Mouse (Mus musculus) heart, postnatal 0 days (tissue): ENCODE results near the gene Snx9. TPM values are rescaled to one million over a fixed set of nuclear protein-coding genes. Genes with fewer than 3 reads are reported as not detected.

Source experiments
- ATAC-seq: fragments of 200-750 bp; cut with Nextera tagmentation; 2 replicates; pipeline ENCODE4 v1.8.0; 2017; ENCODE audit warnings: low read depth, moderate number of reproducible peaks, moderate library complexity; ENCODE audit not compliant: insufficient read depth
- DNase-seq: peaks from one replicate; pipeline ENCODE4 v3.0.0-alpha.2; 2016; ENCODE audit warnings: low spot score
- H3K27ac ChIP-seq: fragments of 300-500 bp; sonication (generic); 2 replicates; pipeline ENCODE4 v1.5.1; 2014; ENCODE audit warnings: low read depth, mild to moderate bottlenecking
- H3K27me3 ChIP-seq: fragments of 300-500 bp; sonication (generic); 2 replicates; pipeline ENCODE4 v1.6.1; 2014; ENCODE audit warnings: low read length, mixed read lengths; ENCODE audit not compliant: control insufficient read depth, insufficient read depth
- H3K36me3 ChIP-seq: fragments of 300-500 bp; sonication (generic); replicated peaks from 2 replicates; pipeline ENCODE4 v1.6.1; 2014; ENCODE audit warnings: low read length, mixed read lengths; ENCODE audit not compliant: control insufficient read depth, insufficient read depth
- H3K4me1 ChIP-seq: fragments of 300-500 bp; sonication (generic); 2 replicates; pipeline ENCODE4 v1.6.1; 2014; ENCODE audit warnings: antibody characterized with exemption; ENCODE audit not compliant: control insufficient read depth, insufficient read depth
- H3K4me2 ChIP-seq: fragments of 300-500 bp; sonication (generic); 2 replicates; pipeline ENCODE4 v1.6.1; 2014; ENCODE audit warnings: low read depth, mild to moderate bottlenecking, low read length, moderate library complexity
- H3K4me3 ChIP-seq: fragments of 300-500 bp; sonication (generic); 2 replicates; pipeline ENCODE4 v1.5.1; 2014; ENCODE audit warnings: low read depth, low read length
- H3K9ac ChIP-seq: fragments of 300-500 bp; sonication (generic); replicated peaks from 2 replicates; pipeline ENCODE4 v1.6.1; 2014; ENCODE audit warnings: low read depth, low read length, mixed read lengths
- H3K9me3 ChIP-seq: fragments of 300-500 bp; sonication (generic); replicated peaks from 2 replicates; pipeline ENCODE4 v1.6.1; 2016; ENCODE audit warnings: low read length; ENCODE audit not compliant: control insufficient read depth
- CTCF ChIP-seq: IDR thresholded peaks from 2 replicates; pipeline ENCODE4 v1.5.1; 2016; ENCODE audit warnings: antibody characterized with exemption, control low read depth, low read depth
- EP300 ChIP-seq: IDR thresholded peaks from 2 replicates; pipeline ENCODE4 v1.6.1; 2016; ENCODE audit warnings: antibody characterized with exemption, low read depth
- WGBS: fragments of 180-500 bp; shearing (Covaris S2); extraction: QIAGEN DNeasy Blood & Tissue Kit; methylation state at CpG from one replicate; pipeline ENCODE4 v1.1.7; 2014; 5-methylcytosine and 5-hydroxymethylcytosine counted together
- polyA plus RNA-seq: library from polyadenylated mRNA; unstranded; fragments of >200 nt; fragmentation: Nextera tagmentation; extraction: Ambion mirVana; gene quantifications from 2 replicates; pipeline ENCODE4 v1.2.1, GENCODE M21; 2015
- total RNA-seq: library from RNA; depleted of rRNA; stranded (reverse); fragments of >200 nt; gene quantifications from 2 replicates; pipeline ENCODE4 v1.2.3, GENCODE M21; 2014; ENCODE audit warnings: low replicate concordance

The Snx9 gene
- total and polyA plus RNA-seq, 2 experiments from 2014 or later = 16.0 to 21.0 TPM

- ATAC-seq = no peak
These were observed 35.8 kb upstream of the Snx9 start for GRCm38 (mm10) chr17:5805151-5805834.

GRCm38 (mm10) chr17:5805935-5806334, 35.2 kb upstream of the Snx9 start:
- peaks cover 3% of the 10 kb centered on the region; the same call in 1 of the 2 replicates for H3K4me1 ChIP-seq
- no peaks in the 10 kb centered on the region for H3K36me3 ChIP-seq
- no peak overlapping the region for H3K4me3 ChIP-seq
- ATAC-seq (peak; percentile 27; the same call in 1 of the 2 replicates), DNase-seq (no peak)
- H3K27ac ChIP-seq = no peak overlapping the region
- H3K27me3 ChIP-seq = no peaks in the 10 kb centered on the region
- no peak overlapping the region for H3K9ac ChIP-seq
- no peaks in the 10 kb centered on the region for H3K9me3 ChIP-seq
- no peak overlapping the region for H3K4me2 ChIP-seq
- TF ChIP-seq EP300 (no peak), CTCF (no peak)
- WGBS = 76% methylated on average over 2 of the region's 2 CpGs

More at GRCm38 (mm10) chr17:5805151-5805834, 35.8 kb upstream of the Snx9 start:
- H3K9ac ChIP-seq = no peak overlapping the region
- H3K9me3 ChIP-seq = no peaks in the 10 kb centered on the region
- 72% methylated on average over 7 of the region's 7 CpGs for WGBS
- DNase-seq = no peak
- H3K27me3 ChIP-seq = no peaks in the 10 kb centered on the region
- H3K27ac ChIP-seq = no peak overlapping the region
- no peak for TF ChIP-seq CTCF
- H3K4me1 ChIP-seq = peaks cover 3% of the 10 kb centered on the region
- no peak overlapping the region for H3K4me2 ChIP-seq
- H3K36me3 ChIP-seq = no peaks in the 10 kb centered on the region
- no peak overlapping the region for H3K4me3 ChIP-seq

- no peak for ATAC-seq
- peaks cover 3% of the 10 kb centered on the region; the same call in 1 of the 2 replicates for H3K4me1 ChIP-seq
- 87% methylated on average over 2 of the region's 2 CpGs for WGBS
- no peak overlapping the region for H3K9ac ChIP-seq
- no peaks in the 10 kb centered on the region for H3K27me3 ChIP-seq
- H3K4me3 ChIP-seq = no peak overlapping the region
- no peak overlapping the region for H3K27ac ChIP-seq
- H3K9me3 ChIP-seq = no peaks in the 10 kb centered on the region
- H3K4me2 ChIP-seq = no peak overlapping the region
- no peak for TF ChIP-seq EP300
- no peak for TF ChIP-seq CTCF
- H3K36me3 ChIP-seq = no peaks in the 10 kb centered on the region
- DNase-seq = no peak
These were observed 34.3 kb upstream of the Snx9 start for GRCm38 (mm10) chr17:5806823-5807222.

- Histone ChIP-seq H3K36me3 (no peaks in the 10 kb centered on the region), H3K4me2 (no peak overlapping the region), H3K4me3 (no peak overlapping the region), H3K27ac (0 out of 2 replicates have a peak overlapping the region, but pooled peaks have one; percentile 8), H3K9me3 (no peaks in the 10 kb centered on the region), H3K9ac (no peak overlapping the region), H3K27me3 (no peaks in the 10 kb centered on the region), H3K4me1 (peaks cover 3% of the 10 kb centered on the region; the same call in 1 of the 2 replicates)
- ATAC-seq (peak; percentile 24; the same call in 1 of the 2 replicates), DNase-seq (peak; percentile 38)
- TF ChIP-seq EP300 = no peak
- no peak for TF ChIP-seq CTCF
- 58% methylated on average over 3 of the region's 3 CpGs for WGBS
These were observed 33.2 kb upstream of the Snx9 start for GRCm38 (mm10) chr17:5807847-5808386.

GRCm38 (mm10) chr17:5813863-5814640, 27.1 kb upstream of the Snx9 start:
- Histone ChIP-seq H3K4me2 (no peak overlapping the region), H3K4me3 (no peak overlapping the region), H3K9me3 (no peaks in the 10 kb centered on the region), H3K36me3 (no peaks in the 10 kb centered on the region), H3K9ac (no peak overlapping the region), H3K27me3 (no peaks in the 10 kb centered on the region), H3K27ac (no peak overlapping the region), H3K4me1 (no peaks in the 10 kb centered on the region)
- DNase-seq (no peak), ATAC-seq (peak; percentile 47; the same call in 1 of the 2 replicates)
- 42% methylated on average over 8 of the region's 8 CpGs for WGBS
- TF ChIP-seq CTCF = no peak
- no peak for TF ChIP-seq EP300
